Comparison of ENCODE assay signal across 8 mouse cellular contexts in the genomic region with DNA sequence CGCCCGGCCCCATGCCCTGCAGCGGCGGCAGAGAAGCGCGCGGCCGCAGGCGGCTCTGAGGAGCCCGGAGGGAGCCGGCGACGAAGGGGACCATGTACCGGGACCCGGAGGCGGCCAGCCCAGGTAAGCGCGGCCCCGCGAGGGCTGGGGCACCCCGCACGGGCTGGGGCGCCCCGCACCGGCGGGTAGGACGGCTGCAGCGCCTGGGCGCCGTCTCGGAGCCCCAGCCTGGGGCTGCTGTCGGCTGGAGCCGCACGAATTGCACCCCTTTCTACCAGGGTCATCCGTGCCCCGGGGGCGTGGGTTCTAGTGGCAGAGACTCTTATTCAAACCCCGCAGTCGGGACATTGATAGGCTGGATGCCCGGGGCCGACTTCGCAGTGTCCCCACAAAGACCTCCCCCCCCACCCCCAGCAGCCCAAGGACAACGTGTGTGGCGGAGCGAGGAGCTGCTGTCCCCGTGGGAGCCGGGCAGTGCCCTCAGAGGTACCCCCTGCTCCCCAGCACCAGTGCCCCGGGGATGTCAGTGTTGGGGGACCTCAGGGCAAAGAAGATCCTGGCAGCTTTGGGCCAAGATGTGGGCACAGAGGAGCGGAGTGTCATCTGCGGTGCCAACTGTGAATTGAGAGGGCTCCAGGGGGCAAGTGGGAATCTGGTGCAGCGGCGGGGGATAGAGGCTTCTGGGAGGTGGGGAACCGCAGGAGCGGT. TPM values are rescaled to one million over a fixed set of nuclear protein-coding genes. Genes with fewer than 3 reads are reported as not detected.
DNase-seq lines count a peak whose midpoint lies in the region; ATAC-seq and TF ChIP-seq lines count a peak whose summit lies in the region.

No protein-coding gene starts in this region.

- H3K4me2 ChIP-seq in hindbrain, embryonic 11.5 days (replicated peaks; ENCODE audit: low read depth, low read length): peak overlapping the region; percentile 81
- H3K4me2 ChIP-seq in midbrain, embryonic 12.5 days (replicated peaks): peak overlapping the region; percentile 68

- peak overlapping the region; percentile 62 for H3K9ac ChIP-seq in hindbrain, embryonic 11.5 days (ENCODE audit: low read depth, low read length)
- peak overlapping the region; percentile 78 for H3K9ac ChIP-seq in midbrain, embryonic 12.5 days (replicated peaks)

- no peak for TF ChIP-seq POLR2A in cortical plate, adult 2 months (IDR thresholded peaks at IDR 0.05; ENCODE audit: extremely low read depth, insufficient read depth, low read length)

- TF ChIP-seq CTCF in C2C12 (IDR thresholded peaks at IDR 0.05; ENCODE audit: control insufficient read depth, insufficient read depth, insufficient read length): no peak
- no peak for TF ChIP-seq CTCF in cortical plate, adult 2 months (IDR thresholded peaks at IDR 0.05; ENCODE audit: extremely low read depth, insufficient read depth, low read length)

- H3K4me1 ChIP-seq in cortical plate, adult 2 months (ENCODE audit: control insufficient read depth, insufficient read depth, low read length): peaks cover 7% of the 10 kb centered on the region
- H3K4me1 ChIP-seq in hindbrain, embryonic 11.5 days (replicated peaks; ENCODE audit: control insufficient read depth, insufficient read depth, low read length): peaks cover 6% of the 10 kb centered on the region; the same call in 1 of the 2 replicates
- H3K4me1 ChIP-seq in midbrain, embryonic 12.5 days: peaks cover 35% of the 10 kb centered on the region

- ATAC-seq in frontal cortex, adult (ENCODE audit: low TSS enrichment): peak; percentile 32
- ATAC-seq in hindbrain, embryonic 11.5 days (ENCODE audit: low FRiP score): peak; percentile 55
- peak; percentile 67 for ATAC-seq in midbrain, embryonic 12.5 days (ENCODE audit: low FRiP score, low read depth)
- ATAC-seq in megakaryocyte progenitor cell, adult 5-6 weeks (replicated peaks; ENCODE audit: poor library complexity): no peak

- under 1% methylated on average over 28 of the region's 54 CpGs for WGBS in hindbrain, embryonic 11.5 days
- WGBS in midbrain, embryonic 12.5 days: 1% methylated on average over 32 of the region's 54 CpGs

- H3K79me3 ChIP-seq in C2C12 (ENCODE audit: low read depth): no peaks in the 10 kb centered on the region

- no peak overlapping the region for H3K4me3 ChIP-seq in C2C12 (ENCODE audit: insufficient read depth, poor library complexity, severe bottlenecking)
- peak overlapping the region; percentile 56 for H3K4me3 ChIP-seq in cortical plate, adult 2 months (ENCODE audit: insufficient read depth, low read length)
- peak overlapping the region; percentile 68 for H3K4me3 ChIP-seq in hindbrain, embryonic 11.5 days (ENCODE audit: low read depth, low read length)
- peak overlapping the region; percentile 67 for H3K4me3 ChIP-seq in midbrain, embryonic 12.5 days

- H3K27me3 ChIP-seq in C2C12 (ENCODE audit: control insufficient read depth, insufficient read depth, insufficient read length): peaks cover 50% of the 10 kb centered on the region
- H3K27me3 ChIP-seq in hindbrain, embryonic 11.5 days (ENCODE audit: control insufficient read depth, insufficient read depth, low read length): peaks cover 12% of the 10 kb centered on the region
- H3K27me3 ChIP-seq in midbrain, embryonic 12.5 days: peaks cover 38% of the 10 kb centered on the region

- H3ac ChIP-seq in C2C12 (ENCODE audit: control insufficient read depth, insufficient read length, low read depth): peak overlapping the region; percentile 33

- H3K9me3 ChIP-seq in hindbrain, embryonic 11.5 days (ENCODE audit: control insufficient read depth, low read length): no peaks in the 10 kb centered on the region
- H3K9me3 ChIP-seq in midbrain, embryonic 12.5 days: no peaks in the 10 kb centered on the region

- H3K27ac ChIP-seq in cortical plate, adult 2 months (ENCODE audit: insufficient read depth, low read length): peak overlapping the region; percentile 75; the same call in 1 of the 2 replicates
- peak overlapping the region; percentile 20; the same call in 1 of the 2 replicates for H3K27ac ChIP-seq in hindbrain, embryonic 11.5 days (ENCODE audit: low read depth, low read length)
- peak overlapping the region; percentile 73 for H3K27ac ChIP-seq in midbrain, embryonic 12.5 days (replicated peaks)

- DNase-seq in frontal cortex, postnatal 14 days (ENCODE audit: low spot score in 2 of 2): no peak
- peak; percentile 57 for DNase-seq in hindbrain, embryonic 11.5 days (ENCODE audit: low spot score)
- no peak for DNase-seq in frontal cortex, postnatal 36 days (ENCODE audit: low spot score in 2 of 2)

- no peaks in the 10 kb centered on the region for H3K36me3 ChIP-seq in C2C12 (ENCODE audit: control insufficient read depth, insufficient read depth)
- H3K36me3 ChIP-seq in hindbrain, embryonic 11.5 days (ENCODE audit: control insufficient read depth, insufficient read depth, low read length): no peaks in the 10 kb centered on the region
- H3K36me3 ChIP-seq in midbrain, embryonic 12.5 days: no peaks in the 10 kb centered on the region

- H3K79me2 ChIP-seq in C2C12 (ENCODE audit: control insufficient read depth, insufficient read depth): no peaks in the 10 kb centered on the region

TF ChIP-seq in C2C12, 6 proteins besides CTCF, POLR2A, EP300 and RAD21:
- TF ChIP-seq CEBPB (IDR thresholded peaks at IDR 0.05; ENCODE audit: low read depth): no peak
- no peak for TF ChIP-seq MAX (IDR thresholded peaks at IDR 0.05)
- no peak for TF ChIP-seq MYOD1 (IDR thresholded peaks at IDR 0.05; ENCODE audit: control insufficient read depth, insufficient read length, low read depth)
- TF ChIP-seq USF1 (IDR thresholded peaks at IDR 0.05; ENCODE audit: low read depth): no peak
- TF ChIP-seq FOSL1 (IDR thresholded peaks at IDR 0.05; ENCODE audit: insufficient read depth, low read length, poor library complexity, severe bottlenecking): no peak
- no peak for TF ChIP-seq MYOG (IDR thresholded peaks at IDR 0.05; ENCODE audit: control insufficient read depth, extremely low read depth, insufficient read length)

RNA-seq across cellular contexts. Expression of a gene that starts 0.7 kb away (rescaled TPM):
- polyA plus RNA-seq in C2C12 (2012; fragmentation: generic; extraction: Trizol): 0.23 TPM
- polyA plus RNA-seq in cortical plate, adult 2 months (2012; rRNA removed): 213 and 252 TPM in 2 replicates
- polyA plus RNA-seq in hindbrain, embryonic 11.5 days (2014; fragmentation: Nextera tagmentation; extraction: Ambion mirVana): 2.1 and 2.4 TPM in 2 replicates
- 3.9 and 4.4 TPM in 2 replicates for polyA plus RNA-seq in midbrain, embryonic 12.5 days (2016; fragmentation: Nextera tagmentation; extraction: Ambion mirVana)
- not detected in 2 replicates for total RNA-seq in megakaryocyte progenitor cell, adult 5-6 weeks (2015)
- total RNA-seq in megakaryocyte progenitor cell, adult 5-6 weeks (2017): not detected in 2 replicates

Comparison
In these comparisons a context has a peak if more than half of its experiments do, and no peak if none do; other contexts are left out.
1. H3K27ac ChIP-seq: peak in every context shown above with its lines; median percentile 75 in cortical plate, adult 2 months; 73 in midbrain, embryonic 12.5 days; 20 in hindbrain, embryonic 11.5 days.
2. RNA of a gene that starts 0.7 kb away (polyA plus RNA-seq): 213 to 252 TPM in cortical plate, adult 2 months; 3.9 to 4.4 TPM in midbrain, embryonic 12.5 days, 2.1 to 2.4 TPM in hindbrain, embryonic 11.5 days and 0.23 TPM in C2C12 (single experiment); every median in the first group is over 10 times any median in the second.